Mouse (Mus musculus) hindbrain, embryonic 16.5 days (tissue): ENCODE results near the gene Plac8. TPM values are rescaled to one million over a fixed set of nuclear protein-coding genes. Genes with fewer than 3 reads are reported as not detected.
A peak's percentile ranks its signal among the peaks of the same experiment; 100 is the strongest.

ENCODE experiments used
- ATAC-seq: fragments of 200-750 bp; cut with Nextera tagmentation; 2 replicates; pipeline ENCODE4 v1.8.0; 2017; ENCODE audit warnings: moderate TSS enrichment, moderate library complexity
- H3K27ac ChIP-seq: fragments of 300-500 bp; sonication (generic); 2 replicates; pipeline ENCODE4 v1.5.1; 2014; ENCODE audit warnings: low read depth, mild to moderate bottlenecking, control low read depth, low read length, moderate library complexity
- H3K27me3 ChIP-seq: fragments of 300-500 bp; sonication (generic); replicated peaks from 2 replicates; pipeline ENCODE4 v1.6.1; 2014; ENCODE audit warnings: low read length; ENCODE audit not compliant: control insufficient read depth, insufficient read depth
- H3K36me3 ChIP-seq: fragments of 300-500 bp; sonication (generic); 2 replicates; pipeline ENCODE4 v1.6.1; 2014; ENCODE audit warnings: mild to moderate bottlenecking, low read length, moderate library complexity, mixed read lengths; ENCODE audit not compliant: control insufficient read depth, insufficient read depth
- H3K4me1 ChIP-seq: fragments of 300-500 bp; sonication (generic); 2 replicates; pipeline ENCODE4 v1.6.1; 2014; ENCODE audit warnings: low read depth, low read length; ENCODE audit not compliant: control insufficient read depth, insufficient read depth
- H3K4me2 ChIP-seq: fragments of 300-500 bp; sonication (generic); 2 replicates; pipeline ENCODE4 v1.6.1; 2014; ENCODE audit warnings: mild to moderate bottlenecking, low read length, control low read depth, moderate library complexity
- H3K4me3 ChIP-seq: fragments of 300-500 bp; sonication (generic); 2 replicates; pipeline ENCODE4 v1.5.1; 2014; ENCODE audit warnings: mild to moderate bottlenecking, low read length, control low read depth, moderate library complexity
- H3K9ac ChIP-seq: fragments of 300-500 bp; sonication (generic); 2 replicates; pipeline ENCODE4 v1.6.1; 2014; ENCODE audit warnings: low read depth, mild to moderate bottlenecking, control low read depth, low read length, moderate library complexity
- H3K9me3 ChIP-seq: fragments of 300-500 bp; sonication (generic); 2 replicates; pipeline ENCODE4 v1.6.1; 2014; ENCODE audit warnings: mild to moderate bottlenecking, low read length, moderate library complexity; ENCODE audit not compliant: control insufficient read depth
- WGBS: fragments of 180-500 bp; shearing (Covaris S2); extraction: QIAGEN DNeasy Blood & Tissue Kit; methylation state at CpG from one replicate; pipeline ENCODE4 v1.1.7; 2014; 5-methylcytosine and 5-hydroxymethylcytosine counted together
- polyA plus RNA-seq: library from polyadenylated mRNA; unstranded; fragments of >200 nt; fragmentation: Nextera tagmentation; extraction: Ambion mirVana; gene quantifications from 2 replicates; pipeline ENCODE4 v1.2.1, GENCODE M21; 2015

The Plac8 gene
- polyA plus RNA-seq, 1 experiment from 2014 or later, result 0.65 TPM

DNA sequence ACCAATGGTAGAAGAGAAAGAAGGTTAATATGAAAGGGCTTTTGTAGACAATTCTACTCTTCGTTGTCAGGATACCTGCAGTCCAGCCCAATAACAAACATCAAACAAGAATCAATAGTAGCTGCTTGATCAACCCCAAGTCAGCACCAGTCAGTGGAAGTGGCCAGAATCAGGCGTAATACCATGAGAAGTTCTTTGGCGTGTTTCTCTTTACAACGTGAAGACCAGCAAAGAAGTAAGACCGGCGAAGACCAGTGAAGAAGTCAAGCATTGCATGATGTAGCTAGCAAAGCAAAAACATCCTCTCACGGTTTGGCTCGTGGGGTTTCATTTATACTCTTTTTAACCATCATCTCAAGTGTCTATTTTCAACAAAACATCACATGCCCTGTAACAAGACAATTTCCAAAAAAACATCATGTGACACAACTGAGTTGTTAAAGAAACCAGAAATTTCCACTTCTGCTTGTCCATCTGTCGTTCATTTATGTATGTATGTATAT is 27.0 kb upstream of the Plac8 start:
- no peak overlapping the region for H3K27ac ChIP-seq
- H3K4me3 ChIP-seq, result no peak overlapping the region
- H3K27me3 ChIP-seq, result no peaks in the 10 kb centered on the region
- H3K4me1 ChIP-seq, result no peaks in the 10 kb centered on the region
- H3K9ac ChIP-seq, result no peak overlapping the region
- H3K9me3 ChIP-seq, result no peaks in the 10 kb centered on the region
- WGBS, result 92% methylated on average over 9 of the region's 9 CpGs
- H3K4me2 ChIP-seq, result no peak overlapping the region
- ATAC-seq, result no peak
- no peaks in the 10 kb centered on the region for H3K36me3 ChIP-seq

DNA sequence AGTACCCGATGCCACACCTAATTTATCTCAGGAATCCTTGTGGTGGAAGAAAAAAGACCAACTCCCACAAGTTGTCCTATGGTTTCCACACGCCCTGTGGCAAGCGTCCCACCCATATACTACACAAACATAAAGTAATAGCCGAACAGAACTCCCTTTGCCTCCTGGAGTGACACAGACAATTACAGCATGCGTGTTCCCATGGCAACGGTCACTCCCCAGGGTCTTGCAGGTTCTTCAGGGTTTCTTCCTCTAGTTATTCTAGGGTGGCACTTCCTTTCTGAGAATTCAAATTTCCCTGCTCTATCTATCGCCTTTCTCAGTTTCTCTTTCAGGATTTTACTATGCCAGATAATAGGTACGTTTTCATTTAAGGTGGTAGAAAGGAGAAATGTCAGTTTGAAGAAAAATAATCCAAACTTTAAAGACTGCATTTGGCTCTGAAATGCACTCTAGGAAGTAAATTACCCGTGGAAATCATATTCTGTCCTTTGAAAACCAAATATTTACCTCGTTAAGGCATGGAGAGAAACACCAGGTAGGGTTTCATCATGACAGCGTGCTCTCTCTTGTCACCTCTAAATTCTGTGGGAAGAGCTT is 25.9 kb upstream of the Plac8 start:
- no peak for ATAC-seq
- no peak overlapping the region for H3K4me3 ChIP-seq
- no peak overlapping the region for H3K27ac ChIP-seq
- H3K27me3 ChIP-seq, result no peaks in the 10 kb centered on the region
- H3K4me1 ChIP-seq, result no peaks in the 10 kb centered on the region
- H3K36me3 ChIP-seq, result no peaks in the 10 kb centered on the region
- 64% methylated on average over 11 of the region's 11 CpGs for WGBS
- H3K9me3 ChIP-seq, result peaks cover 6% of the 10 kb centered on the region; the same call in 1 of the 2 replicates
- H3K9ac ChIP-seq, result no peak overlapping the region
- H3K4me2 ChIP-seq, result no peak overlapping the region

DNA sequence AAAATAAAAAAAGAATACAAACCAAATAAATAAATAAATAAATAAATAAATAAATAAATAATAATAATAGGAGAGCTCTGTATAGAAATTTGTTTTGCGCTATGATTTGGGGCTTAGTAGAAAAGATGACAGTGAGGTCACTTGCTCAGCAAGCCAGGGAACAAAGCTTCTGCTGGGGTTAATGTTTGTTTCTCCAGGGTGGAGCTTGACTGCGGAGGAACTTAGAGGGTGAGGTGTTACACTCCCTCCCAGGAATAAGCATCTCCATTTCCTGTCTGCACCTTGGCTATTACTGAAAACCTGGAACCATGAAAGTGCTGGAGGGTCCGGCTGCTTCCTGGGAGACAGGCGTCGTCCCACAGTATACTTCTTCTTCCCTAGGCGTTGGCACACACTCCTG is 24.0 kb upstream of the Plac8 start:
- Histone ChIP-seq H3K4me3 (no peak overlapping the region), H3K36me3 (no peaks in the 10 kb centered on the region), H3K9me3 (peaks cover 7% of the 10 kb centered on the region; the same call in 1 of the 2 replicates), H3K4me2 (no peak overlapping the region), H3K27ac (no peak overlapping the region), H3K4me1 (no peaks in the 10 kb centered on the region), H3K27me3 (no peaks in the 10 kb centered on the region), H3K9ac (no peak overlapping the region)
- WGBS, result 93% methylated on average over 6 of the region's 6 CpGs
- no peak for ATAC-seq

DNA sequence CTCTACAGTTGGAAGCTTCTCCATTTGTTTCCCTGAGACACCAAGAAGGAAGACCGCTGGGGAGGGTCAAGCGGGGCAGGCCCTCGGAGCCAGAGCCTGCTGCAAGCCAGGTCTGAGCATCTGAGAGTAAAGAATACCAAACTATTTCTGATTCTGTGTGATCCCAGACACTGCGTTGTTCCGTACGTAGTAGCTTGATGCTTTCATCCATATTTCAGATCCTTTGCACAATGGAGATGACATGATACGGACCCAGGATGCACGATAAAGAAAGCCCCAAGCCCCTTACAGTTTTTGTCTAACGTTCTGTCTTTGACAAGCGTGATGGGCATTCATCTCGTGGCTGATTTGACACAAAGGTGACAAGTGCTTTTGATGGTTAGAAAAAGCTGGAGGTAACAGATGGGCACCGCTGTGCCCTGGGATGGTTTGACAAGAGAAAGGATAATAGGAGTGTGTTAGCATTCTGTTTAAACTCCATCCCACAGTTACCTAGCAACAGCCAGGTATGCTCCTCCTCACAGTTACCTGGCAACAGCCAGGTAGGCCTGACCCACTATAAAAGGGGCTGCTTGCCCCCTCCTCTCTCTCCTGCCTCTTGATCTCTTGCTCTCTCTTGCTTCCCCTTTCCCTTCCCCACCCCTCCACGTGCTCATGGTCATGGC is 22.9 kb upstream of the Plac8 start:
- H3K9ac ChIP-seq, result no peak overlapping the region
- no peak overlapping the region for H3K27ac ChIP-seq
- WGBS, result 81% methylated on average over 13 of the region's 13 CpGs

DNA sequence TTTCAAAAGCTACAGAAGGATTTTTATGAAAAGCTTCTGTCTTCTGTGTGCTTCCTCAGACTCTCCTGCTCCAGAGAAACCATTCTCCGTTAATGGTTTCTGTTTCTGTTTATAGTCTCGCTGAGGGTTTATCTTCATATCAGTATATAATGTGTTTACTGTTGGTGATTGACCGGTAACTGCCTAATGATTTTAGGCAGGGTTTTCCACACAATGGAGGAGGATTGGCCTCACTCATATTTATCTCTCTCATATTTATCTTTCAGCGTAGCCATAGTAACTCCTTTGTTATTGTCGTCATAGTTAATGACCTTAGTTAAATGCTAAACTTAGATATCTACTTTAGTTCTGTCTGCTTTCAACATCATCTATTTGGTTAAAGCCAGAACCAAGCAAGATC is 18.5 kb upstream of the Plac8 start:
- no peak overlapping the region for H3K4me2 ChIP-seq
- no peak overlapping the region for H3K9ac ChIP-seq
- 90% methylated on average over 5 of the region's 5 CpGs for WGBS
- H3K27ac ChIP-seq, result no peak overlapping the region
- no peak for ATAC-seq
- no peaks in the 10 kb centered on the region for H3K27me3 ChIP-seq
- H3K9me3 ChIP-seq, result peaks cover 7% of the 10 kb centered on the region; the same call in 1 of the 2 replicates
- no peaks in the 10 kb centered on the region for H3K36me3 ChIP-seq
- H3K4me3 ChIP-seq, result no peak overlapping the region
- no peaks in the 10 kb centered on the region for H3K4me1 ChIP-seq

More for the DNA sequence above, 22.9 kb upstream of the Plac8 start:
- Histone ChIP-seq H3K27me3 (no peaks in the 10 kb centered on the region), H3K9me3 (peaks cover 7% of the 10 kb centered on the region; the same call in 1 of the 2 replicates), H3K4me1 (no peaks in the 10 kb centered on the region), H3K4me2 (no peak overlapping the region), H3K4me3 (no peak overlapping the region), H3K36me3 (no peaks in the 10 kb centered on the region)
- peak; percentile 42 for ATAC-seq

DNA sequence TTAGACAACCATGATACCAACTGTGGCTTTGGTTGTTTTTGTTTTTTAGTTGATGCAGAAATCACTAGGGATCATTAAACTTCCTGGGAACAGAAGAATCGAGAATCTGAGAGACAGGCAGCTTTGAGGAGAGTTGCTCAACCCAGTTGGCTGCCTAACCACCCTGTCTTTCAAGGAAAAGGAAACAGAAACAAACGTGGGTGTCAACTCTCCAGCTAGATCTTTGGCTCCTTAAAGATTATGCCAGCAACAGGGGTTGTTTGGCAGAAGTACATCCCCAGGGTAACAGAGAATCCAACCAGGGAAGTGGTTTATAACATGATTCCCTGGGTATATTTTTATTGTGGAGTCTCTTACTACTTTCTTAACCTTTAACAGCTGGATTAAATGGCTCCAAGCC is 15.6 kb upstream of the Plac8 start:
- WGBS, result 53% methylated on average over 2 of the region's 2 CpGs
- no peaks in the 10 kb centered on the region for H3K36me3 ChIP-seq
- no peak overlapping the region for H3K9ac ChIP-seq
- no peaks in the 10 kb centered on the region for H3K4me1 ChIP-seq
- H3K9me3 ChIP-seq, result no peaks in the 10 kb centered on the region
- no peak for ATAC-seq
- no peak overlapping the region for H3K4me3 ChIP-seq
- no peaks in the 10 kb centered on the region for H3K27me3 ChIP-seq
- no peak overlapping the region for H3K27ac ChIP-seq
- H3K4me2 ChIP-seq, result no peak overlapping the region

DNA sequence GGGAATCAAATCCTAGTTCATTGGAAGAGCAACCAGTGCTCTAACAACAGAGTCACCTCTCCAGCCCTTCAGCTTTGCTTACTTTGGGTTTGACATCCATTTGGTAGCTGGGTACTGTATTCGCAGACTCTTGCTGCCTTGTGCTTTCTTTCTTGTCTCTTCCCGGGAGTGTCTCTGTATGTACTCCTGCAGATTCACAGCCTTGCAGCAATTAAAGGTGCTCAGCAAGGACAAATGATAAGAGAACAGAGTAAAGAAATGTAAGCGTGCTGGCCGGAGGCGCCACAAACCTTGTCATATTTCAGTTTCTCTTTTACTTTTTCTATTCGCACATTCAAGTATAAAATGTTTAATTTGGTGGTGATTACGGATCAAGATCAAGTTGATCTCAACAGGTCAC is 15.1 kb upstream of the Plac8 start:
- no peak overlapping the region for H3K4me3 ChIP-seq
- H3K4me2 ChIP-seq, result no peak overlapping the region
- no peak overlapping the region for H3K9ac ChIP-seq
- H3K27me3 ChIP-seq, result no peaks in the 10 kb centered on the region
- H3K36me3 ChIP-seq, result no peaks in the 10 kb centered on the region
- 95% methylated on average over 7 of the region's 7 CpGs for WGBS
- H3K27ac ChIP-seq, result no peak overlapping the region
- no peak for ATAC-seq
- H3K4me1 ChIP-seq, result no peaks in the 10 kb centered on the region
- H3K9me3 ChIP-seq, result no peaks in the 10 kb centered on the region

DNA sequence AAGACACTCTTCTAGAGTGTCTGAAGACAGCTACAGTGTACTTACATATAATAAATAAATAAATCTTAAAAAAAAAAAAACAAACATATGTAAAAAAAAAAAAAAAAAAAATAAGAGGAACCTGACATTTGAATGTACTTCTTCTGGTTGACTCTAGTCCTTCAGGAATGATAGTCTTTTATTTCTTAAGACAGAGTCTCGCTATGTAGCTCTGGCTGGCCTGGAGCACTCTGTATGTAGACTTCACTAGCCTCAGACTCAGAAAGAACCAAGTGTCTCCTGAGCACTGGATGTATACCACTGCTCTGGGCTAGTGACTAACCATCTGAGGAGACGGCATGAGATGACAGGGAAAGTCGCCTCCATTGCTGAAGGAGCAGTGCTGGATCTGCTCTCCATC is 13.6 kb upstream of the Plac8 start:
- no peak overlapping the region for H3K9ac ChIP-seq
- ATAC-seq, result no peak
- no peak overlapping the region for H3K27ac ChIP-seq
- H3K4me1 ChIP-seq, result no peaks in the 10 kb centered on the region
- H3K9me3 ChIP-seq, result no peaks in the 10 kb centered on the region
- WGBS, result 88% methylated on average over 3 of the region's 3 CpGs
- no peak overlapping the region for H3K4me2 ChIP-seq
- no peak overlapping the region for H3K4me3 ChIP-seq
- no peaks in the 10 kb centered on the region for H3K27me3 ChIP-seq
- H3K36me3 ChIP-seq, result no peaks in the 10 kb centered on the region

DNA sequence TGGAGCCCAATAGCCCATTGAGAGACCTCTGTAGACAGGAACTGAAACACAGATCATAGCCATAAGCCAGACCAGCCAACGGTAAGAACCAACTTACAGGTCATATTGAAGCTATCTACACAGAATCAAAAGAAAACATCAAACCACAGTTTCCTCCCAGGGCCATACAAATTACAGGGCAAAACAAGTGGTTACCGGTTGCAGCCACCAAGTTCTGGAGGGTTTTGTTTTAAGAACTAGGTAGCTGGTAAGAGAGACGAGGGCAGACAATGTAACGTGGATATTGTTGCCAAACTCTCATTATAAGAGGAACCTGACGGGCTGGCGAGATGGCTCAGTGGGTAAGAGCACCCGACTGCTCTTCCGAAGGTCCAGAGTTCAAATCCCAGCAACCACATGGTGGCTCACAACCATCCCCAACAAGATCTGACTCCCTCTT is 13.2 kb upstream of the Plac8 start:
- WGBS, result 86% methylated on average over 8 of the region's 8 CpGs
- no peak overlapping the region for H3K4me2 ChIP-seq

More for the DNA sequence above, 13.2 kb upstream of the Plac8 start:
- H3K27me3 ChIP-seq, result no peaks in the 10 kb centered on the region
- no peak overlapping the region for H3K27ac ChIP-seq
- H3K4me3 ChIP-seq, result no peak overlapping the region
- H3K36me3 ChIP-seq, result no peaks in the 10 kb centered on the region
- H3K9ac ChIP-seq, result no peak overlapping the region
- ATAC-seq, result no peak
- H3K4me1 ChIP-seq, result no peaks in the 10 kb centered on the region
- H3K9me3 ChIP-seq, result no peaks in the 10 kb centered on the region
